Mouse (Mus musculus) hindbrain, postnatal 0 days (tissue): ENCODE results near the gene Gstp1. TPM values are rescaled to one million over a fixed set of nuclear protein-coding genes. Genes with fewer than 3 reads are reported as not detected.

Source experiments
- ATAC-seq: fragments of 200-750 bp; cut with Nextera tagmentation; 2 replicates; pipeline ENCODE4 v1.8.0; 2017; ENCODE audit warnings: mild to moderate bottlenecking, moderate TSS enrichment, moderate library complexity
- DNase-seq: peaks from one replicate; pipeline ENCODE4 v3.0.0-alpha.2; 2015; ENCODE audit warnings: low spot score
- H3K27ac ChIP-seq: fragments of 300-500 bp; sonication (generic); 2 replicates; pipeline ENCODE4 v1.5.1; 2014; ENCODE audit warnings: mild to moderate bottlenecking
- H3K27me3 ChIP-seq: fragments of 300-500 bp; sonication (generic); 2 replicates; pipeline ENCODE4 v1.6.1; 2014; ENCODE audit warnings: low read length, mixed read lengths; ENCODE audit not compliant: insufficient read depth
- H3K36me3 ChIP-seq: fragments of 300-500 bp; sonication (generic); 2 replicates; pipeline ENCODE4 v1.6.1; 2014; ENCODE audit warnings: low read length, mixed read lengths; ENCODE audit not compliant: insufficient read depth
- H3K4me1 ChIP-seq: fragments of 300-500 bp; sonication (generic); 2 replicates; pipeline ENCODE4 v1.6.1; 2014; ENCODE audit warnings: antibody characterized with exemption, low read length, mixed read lengths; ENCODE audit not compliant: insufficient read depth
- H3K4me2 ChIP-seq: fragments of 300-500 bp; sonication (generic); 2 replicates; pipeline ENCODE4 v1.6.1; 2014; ENCODE audit warnings: low read depth, mild to moderate bottlenecking, low read length, moderate library complexity, mixed read lengths
- H3K4me3 ChIP-seq: fragments of 300-500 bp; sonication (generic); 2 replicates; pipeline ENCODE4 v1.5.1; 2014; ENCODE audit warnings: low read length
- H3K9ac ChIP-seq: fragments of 300-500 bp; sonication (generic); replicated peaks from 2 replicates; pipeline ENCODE4 v1.6.1; 2014; ENCODE audit warnings: mild to moderate bottlenecking, low read length, moderate library complexity, mixed read lengths
- H3K9me3 ChIP-seq: fragments of 300-500 bp; sonication (generic); 2 replicates; pipeline ENCODE4 v1.6.1; 2016; ENCODE audit warnings: low read length, mixed read lengths
- CTCF ChIP-seq: IDR thresholded peaks from 2 replicates; pipeline ENCODE4 v1.5.1; 2016; ENCODE audit warnings: antibody characterized with exemption, control low read depth, low read depth
- WGBS: fragments of 180-500 bp; shearing (Covaris S2); extraction: QIAGEN DNeasy Blood & Tissue Kit; methylation state at CpG from one replicate; pipeline ENCODE4 v1.1.7; 2014; 5-methylcytosine and 5-hydroxymethylcytosine counted together
- polyA plus RNA-seq: library from polyadenylated mRNA; unstranded; fragments of >200 nt; fragmentation: Nextera tagmentation; extraction: Ambion mirVana; gene quantifications from 2 replicates; pipeline ENCODE4 v1.2.1, GENCODE M21; 2015
- total RNA-seq: library from RNA; depleted of rRNA; stranded (reverse); fragments of >200 nt; gene quantifications from 2 replicates; pipeline ENCODE4 v1.2.3, GENCODE M21; 2014

Gene Gstp1
- total and polyA plus RNA-seq, 2 experiments from 2014 or later = 317 to 599 TPM

GRCm38 (mm10) chr19:4018743-4019583 lies 18.8 kb downstream of the Gstp1 start:
- H3K36me3 ChIP-seq = no peaks in the 10 kb centered on the region
- WGBS = 19% methylated on average over 18 of the region's 18 CpGs
- no peaks in the 10 kb centered on the region for H3K9me3 ChIP-seq
- H3K4me1 ChIP-seq = no peaks in the 10 kb centered on the region
- no peak overlapping the region for H3K9ac ChIP-seq
- peak; percentile 84 for TF ChIP-seq CTCF
- H3K4me2 ChIP-seq = no peak overlapping the region
- H3K27me3 ChIP-seq = no peaks in the 10 kb centered on the region
- DNase-seq (peak; percentile 92), ATAC-seq (peak; percentile 93)
- H3K27ac ChIP-seq = 0 out of 2 replicates have a peak overlapping the region, but pooled peaks have one; percentile 41
- no peak overlapping the region for H3K4me3 ChIP-seq

DNA sequence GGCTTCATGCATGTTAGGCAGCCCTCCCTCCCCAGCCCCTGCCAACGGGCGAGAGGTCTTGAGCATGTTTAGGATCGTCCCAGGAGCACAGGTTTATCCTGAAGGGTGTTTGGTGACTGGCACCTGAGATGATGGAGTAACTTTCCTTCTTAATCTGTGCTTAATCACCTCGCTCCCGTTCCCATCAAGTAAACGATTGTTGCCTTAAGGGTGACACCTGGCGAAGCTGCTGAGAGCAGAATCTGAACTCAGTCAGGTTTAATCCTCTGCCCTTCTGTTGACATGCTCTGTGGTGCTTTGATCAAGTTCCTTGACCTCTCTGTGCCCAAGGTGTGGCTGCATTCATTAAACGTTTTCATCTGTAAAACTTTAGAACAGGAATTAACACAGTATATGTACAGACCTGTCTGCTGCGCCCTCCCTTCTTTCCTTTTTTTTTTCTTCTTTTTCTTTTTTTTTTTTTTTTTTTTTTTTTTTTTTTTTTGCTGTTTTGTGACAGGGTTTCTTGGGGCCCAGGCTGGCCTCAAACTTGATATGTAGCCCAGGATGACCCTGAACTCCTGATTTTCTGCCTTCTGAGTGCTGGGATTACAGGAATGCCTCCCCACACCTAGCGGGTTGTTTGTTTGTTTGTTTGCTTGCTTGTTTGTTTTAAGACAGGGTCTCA lies 19.7 kb downstream of the Gstp1 start:
- H3K27me3 ChIP-seq = no peaks in the 10 kb centered on the region
- H3K27ac ChIP-seq = no peak overlapping the region
- ATAC-seq (no peak), DNase-seq (no peak)
- no peaks in the 10 kb centered on the region for H3K4me1 ChIP-seq
- H3K9me3 ChIP-seq = no peaks in the 10 kb centered on the region
- no peak overlapping the region for H3K4me2 ChIP-seq
- WGBS = 68% methylated on average over 10 of the region's 10 CpGs
- no peak overlapping the region for H3K4me3 ChIP-seq
- no peak for TF ChIP-seq CTCF
- no peaks in the 10 kb centered on the region for H3K36me3 ChIP-seq
- H3K9ac ChIP-seq = no peak overlapping the region

DNA sequence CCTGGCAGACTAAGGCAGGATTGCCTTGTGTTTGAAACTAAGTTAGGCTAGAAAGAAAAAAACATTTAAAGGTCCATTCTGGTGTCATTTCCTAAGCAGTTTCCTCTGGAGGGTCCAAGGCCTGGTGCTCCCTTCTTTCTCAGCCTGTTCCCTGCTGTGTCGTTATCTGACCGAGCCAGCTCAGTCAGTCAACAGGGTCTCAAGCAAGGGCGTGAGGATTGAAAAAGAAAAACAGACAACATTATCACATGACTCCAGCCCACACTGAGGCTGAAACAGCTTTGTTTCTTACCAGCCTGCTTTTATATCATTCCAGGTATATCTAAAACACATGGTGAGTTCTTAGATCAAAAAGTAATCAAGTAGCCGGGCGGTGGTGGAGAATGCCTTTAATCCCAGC lies 22.1 kb downstream of the Gstp1 start:
- ATAC-seq = no peak
- DNase-seq = no peak
- no peaks in the 10 kb centered on the region for H3K27me3 ChIP-seq
- H3K4me3 ChIP-seq = no peak overlapping the region
- H3K27ac ChIP-seq = no peak overlapping the region
- no peak overlapping the region for H3K9ac ChIP-seq
- peaks cover 6% of the 10 kb centered on the region for H3K4me1 ChIP-seq
- no peaks in the 10 kb centered on the region for H3K36me3 ChIP-seq
- TF ChIP-seq CTCF = no peak
- H3K4me2 ChIP-seq = no peak overlapping the region
- H3K9me3 ChIP-seq = no peaks in the 10 kb centered on the region
- WGBS = 63% methylated on average over 5 of the region's 5 CpGs

- H3K27me3 ChIP-seq = no peaks in the 10 kb centered on the region
- H3K4me3 ChIP-seq = no peak overlapping the region
- no peak overlapping the region for H3K4me2 ChIP-seq
- H3K9ac ChIP-seq = no peak overlapping the region
- TF ChIP-seq CTCF = no peak
- H3K4me1 ChIP-seq = peaks cover 6% of the 10 kb centered on the region
- DNase-seq = no peak
- no peak for ATAC-seq
- no peak overlapping the region for H3K27ac ChIP-seq
- H3K9me3 ChIP-seq = no peaks in the 10 kb centered on the region
- H3K36me3 ChIP-seq = peaks cover 4% of the 10 kb centered on the region; the same call in 1 of the 2 replicates
Observed at GRCm38 (mm10) chr19:4014802-4015201, 23.0 kb downstream of the Gstp1 start.

- no peak for TF ChIP-seq CTCF
- WGBS = 23% methylated on average over 9 of the region's 9 CpGs
- DNase-seq (no peak), ATAC-seq (no peak)
- peak overlapping the region; percentile 90 for H3K4me3 ChIP-seq
- peaks cover 21% of the 10 kb centered on the region for H3K36me3 ChIP-seq
- no peak overlapping the region for H3K27ac ChIP-seq
- H3K27me3 ChIP-seq = no peaks in the 10 kb centered on the region
- peak overlapping the region; percentile 78 for H3K4me2 ChIP-seq
- H3K9me3 ChIP-seq = no peaks in the 10 kb centered on the region
- peaks cover 6% of the 10 kb centered on the region for H3K4me1 ChIP-seq
- H3K9ac ChIP-seq = peak overlapping the region; percentile 33; the same call in 1 of the 2 replicates
Observed at GRCm38 (mm10) chr19:4013066-4013465, 24.7 kb downstream of the Gstp1 start.

DNA sequence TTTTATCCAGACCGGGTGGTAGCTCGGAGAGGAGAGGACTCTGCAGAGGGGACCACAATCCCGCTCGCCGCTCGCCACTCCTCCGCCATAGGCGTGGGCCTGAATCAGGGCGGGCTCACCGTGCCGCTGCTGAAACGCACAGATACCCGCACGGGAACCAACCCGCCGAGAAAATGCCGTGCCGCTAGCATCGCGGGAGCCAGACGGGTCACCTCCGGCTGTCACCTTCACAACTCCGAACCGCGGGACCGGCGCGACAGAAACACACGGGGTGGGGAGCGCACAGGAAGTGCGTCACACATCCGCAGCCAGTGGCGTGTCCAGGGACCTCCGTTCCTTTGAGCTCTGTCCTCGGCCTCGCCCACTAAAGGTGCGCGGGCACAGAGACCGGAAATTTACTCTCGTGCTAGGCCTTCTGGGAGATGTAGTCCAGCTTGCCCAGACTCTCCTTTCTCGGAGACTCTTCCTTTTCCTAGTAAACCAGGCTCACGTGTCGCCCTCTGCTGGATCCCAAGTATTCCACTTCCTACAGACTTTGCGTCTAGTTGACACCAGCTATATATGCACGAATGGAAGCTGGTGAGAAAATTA lies 25.3 kb downstream of the Gstp1 start, which contains the start of gene Ndufv1:
Ndufv1 (minus strand) TSS at position 375 of the 591 bp plus-strand sequence.
- H3K4me1 ChIP-seq = peaks cover 6% of the 10 kb centered on the region
- peak within 1 kb of the TSS; percentile 82; the same call in 1 of the 2 replicates for H3K27ac ChIP-seq
- 1% methylated on average over 45 of the region's 45 CpGs for WGBS
- ATAC-seq (peak; percentile 99), DNase-seq (peak; percentile 99)
- peak within 1 kb of the TSS; percentile 85 for H3K9ac ChIP-seq
- H3K36me3 ChIP-seq = peaks cover 26% of the 10 kb centered on the region
- no peaks in the 10 kb centered on the region for H3K27me3 ChIP-seq
- TF ChIP-seq CTCF = peak; percentile 92
- H3K4me3 ChIP-seq = peak within 1 kb of the TSS; percentile 90
- no peaks in the 10 kb centered on the region for H3K9me3 ChIP-seq
- H3K4me2 ChIP-seq = peak within 1 kb of the TSS; percentile 78
